Mouse (Mus musculus): ENCODE results near the gene F2rl2. TPM values are rescaled to one million over a fixed set of nuclear protein-coding genes. Genes with fewer than 3 reads are reported as not detected.

F2rl2 gene
- polyA plus RNA-seq, 1 experiment, result 0.88 TPM

DNA sequence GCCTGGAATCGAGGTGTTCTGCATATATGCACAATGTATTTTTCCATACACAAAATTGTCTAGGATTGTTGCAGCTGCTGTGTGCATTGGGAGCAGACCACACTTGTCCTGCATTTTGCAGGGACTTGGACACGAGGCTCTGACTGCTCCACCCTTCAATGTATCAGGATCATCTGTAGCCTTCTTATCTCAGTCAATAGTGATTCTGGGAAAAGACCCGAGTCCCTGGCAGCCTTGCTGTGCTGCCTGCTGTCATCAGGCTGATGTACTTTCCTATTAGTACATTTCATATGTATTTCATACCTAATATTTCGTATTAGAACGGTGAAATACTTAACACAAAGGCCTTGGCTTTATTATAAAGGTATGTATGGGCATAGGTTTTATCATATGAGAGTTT is 26.1 kb upstream of the F2rl2 start:
- DNase-seq (ENCODE audit: low read depth), result no peak
- TF ChIP-seq CTCF (IDR thresholded peaks at IDR 0.05; ENCODE audit: borderline replicate concordance, extremely low read depth, insufficient read depth, insufficient read length), result no peak
- no peak for TF ChIP-seq POLR2A (IDR thresholded peaks at IDR 0.05; ENCODE audit: borderline replicate concordance, extremely low read depth, insufficient read depth, insufficient read length, poor library complexity, severe bottlenecking)

DNA sequence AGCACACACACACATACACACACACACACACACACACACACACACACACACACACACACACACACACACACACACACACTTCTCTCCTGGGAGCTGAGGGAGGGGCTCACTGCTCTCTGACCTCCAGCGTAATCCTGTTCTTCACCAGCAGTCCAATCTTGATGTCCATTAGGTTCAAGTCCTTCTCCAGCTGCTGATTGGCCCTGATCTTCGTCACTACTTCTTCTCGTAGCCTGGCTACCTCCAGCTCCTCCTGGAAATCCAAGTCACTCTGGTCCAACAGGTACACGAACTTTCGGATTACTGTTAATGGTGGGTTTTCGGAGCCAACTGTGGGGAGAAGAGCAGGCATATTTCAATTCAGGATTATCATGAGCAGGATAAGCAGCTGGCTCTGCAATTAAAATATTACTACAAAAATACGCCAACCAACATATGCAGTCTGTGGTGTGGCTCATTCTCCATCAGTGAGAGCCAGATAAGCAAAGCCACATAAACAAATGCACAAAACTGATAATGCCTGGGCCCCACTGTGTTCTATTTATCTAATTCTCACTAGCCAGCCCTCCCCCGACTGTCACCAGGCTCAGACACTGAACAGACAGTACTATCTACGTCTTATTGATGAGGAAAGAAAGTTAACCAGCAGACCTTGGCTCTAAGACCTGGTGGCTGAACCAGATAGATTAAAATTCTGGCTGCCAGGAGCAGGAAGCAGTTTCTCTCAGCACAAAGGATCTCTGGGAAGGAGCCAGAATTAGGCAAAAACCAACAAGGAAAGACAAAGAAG is 25.4 kb upstream of the F2rl2 start:
- DNase-seq (ENCODE audit: low read depth), result peak; percentile 29
- TF ChIP-seq CTCF (IDR thresholded peaks at IDR 0.05; ENCODE audit: borderline replicate concordance, extremely low read depth, insufficient read depth, insufficient read length) (no peak), POLR2A (IDR thresholded peaks at IDR 0.05; ENCODE audit: borderline replicate concordance, extremely low read depth, insufficient read depth, insufficient read length, poor library complexity, severe bottlenecking) (no peak)

DNA sequence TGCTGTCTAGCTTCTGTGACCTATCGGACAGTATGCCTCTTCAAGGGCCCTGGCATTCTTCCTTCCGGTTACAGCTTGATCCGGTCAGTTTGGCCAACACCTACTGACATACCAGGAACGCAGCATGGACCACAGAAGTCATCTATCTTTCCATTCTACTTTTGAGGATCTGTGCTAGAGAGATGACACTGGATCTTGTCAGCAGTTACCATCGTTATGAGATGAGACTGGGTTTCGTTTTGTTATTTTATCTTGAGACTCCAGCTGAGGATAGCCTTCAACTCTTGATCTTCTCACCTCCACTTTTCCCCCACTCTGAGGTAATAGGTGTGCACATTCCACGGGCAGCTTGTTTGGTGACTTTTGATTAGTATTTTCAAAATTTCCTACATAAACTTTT is 24.3 kb upstream of the F2rl2 start:
- no peak for TF ChIP-seq POLR2A (IDR thresholded peaks at IDR 0.05; ENCODE audit: borderline replicate concordance, extremely low read depth, insufficient read depth, insufficient read length, poor library complexity, severe bottlenecking)
- no peak for TF ChIP-seq CTCF (IDR thresholded peaks at IDR 0.05; ENCODE audit: borderline replicate concordance, extremely low read depth, insufficient read depth, insufficient read length)

DNA sequence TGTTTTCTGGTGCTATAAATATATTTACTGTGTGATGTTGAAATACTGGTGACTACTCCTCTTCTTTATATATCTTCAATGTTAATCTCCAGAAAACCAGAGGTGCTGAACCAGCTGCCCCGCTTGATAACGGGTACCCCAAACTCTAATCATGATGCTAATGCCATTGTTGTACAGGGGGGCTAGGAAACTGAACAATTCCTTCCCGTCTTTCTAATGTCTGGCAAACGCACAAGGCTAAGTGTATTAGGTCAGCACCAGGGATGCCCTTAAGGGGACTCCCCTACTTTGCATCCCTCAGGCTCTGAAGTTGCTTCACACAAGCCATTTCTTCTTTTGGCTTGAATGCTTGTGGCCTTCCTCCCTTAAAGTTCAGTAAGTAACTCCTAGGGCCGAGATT is 17.6 kb upstream of the F2rl2 start:
- DNase-seq (ENCODE audit: low read depth), result no peak
- TF ChIP-seq CTCF (IDR thresholded peaks at IDR 0.05; ENCODE audit: borderline replicate concordance, extremely low read depth, insufficient read depth, insufficient read length), result no peak
- no peak for TF ChIP-seq POLR2A (IDR thresholded peaks at IDR 0.05; ENCODE audit: borderline replicate concordance, extremely low read depth, insufficient read depth, insufficient read length, poor library complexity, severe bottlenecking)

More for the DNA sequence above, 24.3 kb upstream of the F2rl2 start:
- no peak for DNase-seq (ENCODE audit: low read depth)

DNA sequence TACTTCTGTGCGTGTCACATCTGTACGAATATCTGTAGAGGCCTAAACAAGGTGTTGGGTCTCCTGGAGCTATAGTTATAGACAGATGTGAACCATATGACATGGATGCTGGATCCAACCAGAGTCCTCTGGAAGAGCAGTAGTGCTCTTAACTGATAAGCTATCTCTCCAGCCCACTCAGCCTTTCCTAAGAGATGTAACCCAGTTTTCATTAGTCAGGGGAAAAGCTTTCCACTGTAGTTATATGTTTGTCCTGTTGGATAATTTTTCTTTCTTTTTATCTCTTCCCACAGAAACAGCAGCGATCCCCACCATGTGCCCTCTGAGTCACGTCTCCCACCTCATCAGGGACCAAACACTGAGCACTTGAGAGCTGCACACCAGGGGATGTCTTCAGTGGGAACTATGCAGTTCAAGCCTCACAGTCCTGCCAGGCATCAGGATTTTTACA is 17.1 kb upstream of the F2rl2 start:
- no peak for TF ChIP-seq CTCF (IDR thresholded peaks at IDR 0.05; ENCODE audit: borderline replicate concordance, extremely low read depth, insufficient read depth, insufficient read length)
- no peak for TF ChIP-seq POLR2A (IDR thresholded peaks at IDR 0.05; ENCODE audit: borderline replicate concordance, extremely low read depth, insufficient read depth, insufficient read length, poor library complexity, severe bottlenecking)
- no peak for DNase-seq (ENCODE audit: low read depth)

DNA sequence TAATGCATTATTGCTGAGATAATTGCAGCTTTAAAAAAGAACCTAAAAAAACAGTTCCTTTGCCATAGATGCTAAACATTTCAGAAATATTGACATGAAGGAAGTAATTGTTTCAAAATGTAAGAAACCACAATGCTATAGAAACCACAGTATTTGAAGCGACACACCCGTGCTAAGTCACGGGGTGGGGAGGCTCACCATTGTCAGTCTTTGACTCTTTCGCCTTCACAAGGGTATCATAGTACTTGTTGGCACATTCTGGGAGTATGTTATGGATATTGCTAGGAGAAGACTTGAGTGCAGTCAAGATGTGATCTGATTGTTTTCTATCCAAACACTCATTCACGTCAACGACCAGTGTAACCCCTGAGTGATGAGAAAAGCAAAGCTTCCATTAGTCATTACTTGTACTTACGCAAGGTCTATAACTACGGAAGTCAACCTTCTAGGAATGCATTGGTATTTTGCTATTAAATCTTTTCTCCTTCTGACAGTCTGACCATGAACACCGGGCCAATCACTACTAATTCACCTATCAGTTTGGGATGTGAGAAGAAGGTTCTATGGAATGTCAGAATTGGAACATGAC is 11.9 kb upstream of the F2rl2 start:
- no peak for TF ChIP-seq CTCF (IDR thresholded peaks at IDR 0.05; ENCODE audit: borderline replicate concordance, extremely low read depth, insufficient read depth, insufficient read length)
- TF ChIP-seq POLR2A (IDR thresholded peaks at IDR 0.05; ENCODE audit: borderline replicate concordance, extremely low read depth, insufficient read depth, insufficient read length, poor library complexity, severe bottlenecking), result no peak
- DNase-seq (ENCODE audit: low read depth), result no peak

DNA sequence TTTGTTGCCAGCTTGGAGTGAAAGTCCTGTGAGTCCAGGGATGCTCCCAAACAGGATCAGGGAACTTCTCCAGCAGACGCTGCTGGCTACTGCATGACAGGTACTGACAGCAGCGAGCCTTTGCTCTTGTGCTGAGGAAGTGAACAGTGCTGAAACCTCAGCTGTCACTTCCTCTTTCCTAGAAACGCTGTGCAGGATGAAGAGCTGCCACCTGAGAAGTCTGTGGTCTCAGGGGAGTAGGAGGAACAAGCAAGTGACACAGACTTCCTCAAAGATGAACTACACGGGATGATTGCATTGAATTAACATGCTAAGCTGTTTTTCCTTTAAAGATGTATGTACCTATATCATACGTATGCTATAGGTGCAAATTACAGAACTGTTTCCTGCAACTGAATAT is 10.9 kb upstream of the F2rl2 start:
- no peak for DNase-seq (ENCODE audit: low read depth)
- TF ChIP-seq POLR2A (IDR thresholded peaks at IDR 0.05; ENCODE audit: borderline replicate concordance, extremely low read depth, insufficient read depth, insufficient read length, poor library complexity, severe bottlenecking) (no peak), CTCF (IDR thresholded peaks at IDR 0.05; ENCODE audit: borderline replicate concordance, extremely low read depth, insufficient read depth, insufficient read length) (no peak)

DNA sequence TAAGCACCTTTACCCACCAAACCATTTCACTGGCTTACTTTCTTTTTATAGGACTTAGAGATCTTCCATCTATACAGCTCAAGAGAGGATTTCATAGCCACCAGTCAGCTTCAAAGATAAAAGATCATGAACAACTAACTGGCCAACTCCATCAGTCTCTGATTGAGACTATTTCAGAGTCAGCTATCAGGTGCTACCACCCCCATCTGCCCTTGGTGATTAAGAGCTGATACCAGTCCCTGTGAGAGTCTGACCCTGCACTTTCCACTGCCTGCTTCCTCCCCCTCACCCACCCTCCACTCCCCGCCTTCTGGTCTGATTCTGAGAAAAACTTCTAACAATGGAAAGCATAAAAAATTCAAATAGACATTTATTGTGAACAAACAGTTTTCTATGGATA is 8.1 kb upstream of the F2rl2 start:
- no peak for TF ChIP-seq POLR2A (IDR thresholded peaks at IDR 0.05; ENCODE audit: borderline replicate concordance, extremely low read depth, insufficient read depth, insufficient read length, poor library complexity, severe bottlenecking)
- TF ChIP-seq CTCF (IDR thresholded peaks at IDR 0.05; ENCODE audit: borderline replicate concordance, extremely low read depth, insufficient read depth, insufficient read length), result no peak
- DNase-seq (ENCODE audit: low read depth), result no peak

DNA sequence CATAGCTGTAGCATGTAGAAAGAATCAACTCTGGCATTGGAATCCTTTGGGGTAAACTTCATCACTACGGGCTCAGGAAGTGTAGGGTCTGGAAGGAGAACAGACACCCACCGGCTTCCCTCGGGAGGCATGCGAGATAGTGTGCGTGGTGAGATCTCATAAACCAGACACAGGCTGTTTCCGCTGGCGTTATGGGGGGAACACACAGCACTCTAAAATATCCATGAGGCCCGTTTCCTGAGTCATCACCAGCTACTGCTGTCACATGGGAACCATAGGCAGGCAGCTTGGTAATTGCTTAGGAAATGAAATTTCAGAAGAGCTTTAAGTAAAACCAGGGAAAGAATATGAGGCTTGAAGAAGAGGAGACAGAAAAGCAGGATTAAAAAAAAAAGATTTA is 4.5 kb upstream of the F2rl2 start:
- no peak for DNase-seq (ENCODE audit: low read depth)
- no peak for TF ChIP-seq CTCF (IDR thresholded peaks at IDR 0.05; ENCODE audit: borderline replicate concordance, extremely low read depth, insufficient read depth, insufficient read length)
- TF ChIP-seq POLR2A (IDR thresholded peaks at IDR 0.05; ENCODE audit: borderline replicate concordance, extremely low read depth, insufficient read depth, insufficient read length, poor library complexity, severe bottlenecking), result no peak

DNA sequence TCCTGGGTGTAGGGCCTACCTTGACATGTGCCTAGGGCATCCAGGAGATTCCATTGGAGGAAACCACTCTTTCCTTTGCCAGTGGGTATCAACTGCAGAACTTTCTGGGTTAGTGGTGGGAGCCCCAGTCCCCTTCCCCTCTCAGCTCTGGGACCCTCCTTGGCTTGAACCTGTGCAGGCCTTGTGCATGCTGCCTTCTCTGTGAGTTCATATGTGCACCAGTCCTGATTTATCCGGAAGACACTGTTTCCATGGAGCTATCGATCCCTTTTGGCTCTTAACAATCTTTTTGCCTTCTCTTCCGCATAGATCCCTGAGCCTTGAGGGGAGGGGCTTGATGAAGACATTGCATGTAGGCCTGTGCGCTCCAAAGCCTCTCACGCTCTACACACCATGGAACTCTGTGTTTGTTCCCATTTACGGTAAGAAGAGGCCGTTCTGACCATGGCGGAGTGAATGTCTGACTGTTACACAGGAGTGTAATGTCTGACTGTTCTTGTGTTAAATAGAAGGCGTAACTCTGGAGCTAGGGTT is 466 bp upstream of the F2rl2 start:
- no peak for DNase-seq (ENCODE audit: low read depth)
- no peak for TF ChIP-seq CTCF (IDR thresholded peaks at IDR 0.05; ENCODE audit: borderline replicate concordance, extremely low read depth, insufficient read depth, insufficient read length)
- TF ChIP-seq POLR2A (IDR thresholded peaks at IDR 0.05; ENCODE audit: borderline replicate concordance, extremely low read depth, insufficient read depth, insufficient read length, poor library complexity, severe bottlenecking), result no peak

DNA sequence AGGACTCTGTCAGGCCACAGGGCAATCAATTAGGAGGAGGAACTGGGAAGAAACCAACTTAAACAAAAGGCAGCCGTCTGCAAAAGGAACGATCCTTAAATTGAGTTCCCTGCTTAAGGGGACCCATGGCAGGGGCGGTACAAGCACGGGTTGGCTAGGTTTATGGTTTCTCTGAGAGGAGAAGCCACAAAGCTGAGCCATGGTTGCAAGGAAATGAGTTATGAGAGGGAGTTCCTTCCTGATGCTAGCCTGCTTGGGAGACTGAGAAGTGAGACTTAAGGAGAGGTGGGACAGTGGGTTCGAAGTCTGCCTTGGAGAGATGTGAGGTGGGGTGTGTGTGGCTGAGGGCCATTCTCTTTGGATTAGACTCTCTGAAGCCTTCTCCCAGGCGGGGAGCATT is 1.2 kb downstream of the F2rl2 start:
- DNase-seq (ENCODE audit: low read depth), result no peak
- TF ChIP-seq CTCF (IDR thresholded peaks at IDR 0.05; ENCODE audit: borderline replicate concordance, extremely low read depth, insufficient read depth, insufficient read length) (no peak), POLR2A (IDR thresholded peaks at IDR 0.05; ENCODE audit: borderline replicate concordance, extremely low read depth, insufficient read depth, insufficient read length, poor library complexity, severe bottlenecking) (no peak)
